Mouse (Mus musculus): ENCODE data around the gene Gm20662.
"Not testable (repeated sequence)": the region's sequence is repeated elsewhere in the genome, so short reads cannot be mapped to it uniquely, and the experiment has no call there.

Gm20662 gene

GRCm38 (mm10) chr9:108001922-108002770 lies 6.0 kb downstream of the Gm20662 start, which contains the start of gene Ip6k1:
Gene Ip6k1 (plus strand): TSS chr9:108002501.
- in situ Hi-C loops (cut with MboI; ENCODE audit: unreplicated experiment in 2 of 2), result no loop called here

- in situ Hi-C loops (cut with MboI; ENCODE audit: unreplicated experiment in 2 of 2), result no loop called here
Observed at GRCm38 (mm10) chr9:108002778-108003530, 6.8 kb downstream of the Gm20662 start.

GRCm38 (mm10) chr9:108003531-108003890 lies 7.4 kb downstream of the Gm20662 start:
- in situ Hi-C loops (cut with MboI; ENCODE audit: unreplicated experiment in 2 of 2), result no loop called here

- in situ Hi-C loops (cut with MboI; ENCODE audit: unreplicated experiment in 2 of 2), result loop anchor here in 1 of 2 experiments (5.0 kb wide), 1 partner anchor 39 kb away; the partner anchor contains the start of gene Gmppb
Observed at GRCm38 (mm10) chr9:108008041-108008440, 11.9 kb downstream of the Gm20662 start.

- in situ Hi-C loops (cut with MboI; ENCODE audit: unreplicated experiment in 2 of 2), result no loop called here
Observed at GRCm38 (mm10) chr9:108010385-108010784, 14.2 kb downstream of the Gm20662 start.

- in situ Hi-C loops (cut with MboI; ENCODE audit: unreplicated experiment in 2 of 2), result not testable (repeated sequence)
Observed at GRCm38 (mm10) chr9:108013577-108013976, 17.4 kb downstream of the Gm20662 start.

- in situ Hi-C loops (cut with MboI; ENCODE audit: unreplicated experiment in 2 of 2), result no loop called here
Observed at GRCm38 (mm10) chr9:108017127-108017526, 21.0 kb downstream of the Gm20662 start.

- in situ Hi-C loops (cut with MboI; ENCODE audit: unreplicated experiment in 2 of 2), result no loop called here
Observed at GRCm38 (mm10) chr9:108020741-108021140, 24.6 kb downstream of the Gm20662 start.

- in situ Hi-C loops (cut with MboI; ENCODE audit: unreplicated experiment in 2 of 2), result no loop called here
Observed at GRCm38 (mm10) chr9:108023216-108023615, 27.1 kb downstream of the Gm20662 start.

- in situ Hi-C loops (cut with MboI; ENCODE audit: unreplicated experiment in 2 of 2), result no loop called here
Observed at GRCm38 (mm10) chr9:108026584-108026983, 30.4 kb downstream of the Gm20662 start.

- in situ Hi-C loops (cut with MboI; ENCODE audit: unreplicated experiment in 2 of 2), result no loop called here
Observed at GRCm38 (mm10) chr9:108027867-108028266, 31.7 kb downstream of the Gm20662 start.

GRCm38 (mm10) chr9:108032126-108032525 lies 36.0 kb downstream of the Gm20662 start:
- in situ Hi-C loops (cut with MboI; ENCODE audit: unreplicated experiment in 2 of 2), result no loop called here

- in situ Hi-C loops (cut with MboI; ENCODE audit: unreplicated experiment in 2 of 2), result no loop called here
Observed at GRCm38 (mm10) chr9:108035331-108036156, 39.4 kb downstream of the Gm20662 start.

- in situ Hi-C loops (cut with MboI; ENCODE audit: unreplicated experiment in 2 of 2), result loop anchor here in 1 of 2 experiments (5.0 kb wide), 1 partner anchor 38 kb away; no protein-coding TSS in a partner anchor
Observed at GRCm38 (mm10) chr9:108044751-108045492, 48.8 kb downstream of the Gm20662 start.

- in situ Hi-C loops (cut with MboI; ENCODE audit: unreplicated experiment in 2 of 2), result loop anchor here in 1 of 2 experiments (5.0 kb wide), 1 partner anchor 39 kb away; no protein-coding TSS in a partner anchor
Observed at GRCm38 (mm10) chr9:108046582-108046981, 50.4 kb downstream of the Gm20662 start.

GRCm38 (mm10) chr9:108047601-108048565 lies 51.7 kb downstream of the Gm20662 start:
- in situ Hi-C loops (cut with MboI; ENCODE audit: unreplicated experiment in 2 of 2), result loop anchor here in 1 of 2 experiments (5.0 kb wide), 1 partner anchor 41 kb away; no protein-coding TSS in a partner anchor

- in situ Hi-C loops (cut with MboI; ENCODE audit: unreplicated experiment in 2 of 2), result loop anchor here in 1 of 2 experiments (5.0 kb wide), 1 partner anchor 41 kb away; no protein-coding TSS in a partner anchor
Observed at GRCm38 (mm10) chr9:108048566-108048955, 52.4 kb downstream of the Gm20662 start.

- in situ Hi-C loops (cut with MboI; ENCODE audit: unreplicated experiment in 2 of 2), result loop anchor here in 1 of 2 experiments (5.0 kb wide), 1 partner anchor 42 kb away; no protein-coding TSS in a partner anchor
Observed at GRCm38 (mm10) chr9:108049016-108049455, 52.9 kb downstream of the Gm20662 start, which contains the start of gene Gmppb. Gene Gmppb (plus strand): TSS chr9:108049242.
